Mouse (Mus musculus) CH12.LX (cell line): ENCODE results near the gene Nkain1. TPM values are rescaled to one million over a fixed set of nuclear protein-coding genes. Genes with fewer than 3 reads are reported as not detected.

ENCODE experiments used
- DNase-seq: peaks from one replicate; pipeline ENCODE4 v3.0.0-alpha.2; 2013; ENCODE audit errors: extremely low read depth
- H3K27ac ChIP-seq: 2 replicates; pipeline ENCODE4 v1.5.1; 2012; ENCODE audit warnings: low read depth, mild to moderate bottlenecking, control low read depth, moderate library complexity; ENCODE audit not compliant: insufficient read depth
- H3K27me3 ChIP-seq: replicated peaks from 2 replicates; pipeline ENCODE3; 2012; ENCODE audit warnings: inconsistent platforms
- H3K36me3 ChIP-seq, 2 experiments: replicated peaks in 1 of 2; 2 replicates each; pipeline versions ENCODE3 to v1.6.1; 2012; ENCODE audit warnings: inconsistent platforms in 1 of 2, low read length in 1 of 2, mild to moderate bottlenecking in 1 of 2, mixed read lengths in 1 of 2, moderate library complexity in 1 of 2; ENCODE audit not compliant: control insufficient read depth in 1 of 2, insufficient read depth in 1 of 2
- H3K4me1 ChIP-seq, 2 experiments: 2 replicates each; pipeline ENCODE4 v1.6.1; 2012; ENCODE audit warnings: inconsistent platforms in 1 of 2, moderate library complexity in 1 of 2; ENCODE audit not compliant: insufficient read depth in 2 of 2, control insufficient read depth in 1 of 2
- H3K4me2 ChIP-seq: 2 replicates; pipeline ENCODE4 v1.6.1; 2012; ENCODE audit warnings: low read depth, mild to moderate bottlenecking, control low read depth; ENCODE audit not compliant: poor library complexity, insufficient read depth, severe bottlenecking
- H3K4me3 ChIP-seq, 3 experiments: fragments of 150-350 bp in 1 of 3; sonication (generic) in 1 of 3; replicated peaks in 1 of 3; 2 replicates each; pipeline versions ENCODE3 to v1.5.1; 2011 to 2012; ENCODE audit warnings: low read depth in 2 of 3, low read length in 2 of 3, mild to moderate bottlenecking in 2 of 3, moderate library complexity in 2 of 3, control low read depth in 1 of 3, improper control_type of control experiment in 1 of 3, inconsistent platforms in 1 of 3, mixed read lengths in 1 of 3; ENCODE audit not compliant: poor library complexity in 1 of 3
- H3K79me2 ChIP-seq: replicated peaks from 2 replicates; pipeline ENCODE4 v1.6.1; 2012; ENCODE audit warnings: mild to moderate bottlenecking, moderate library complexity; ENCODE audit not compliant: control insufficient read depth, poor library complexity, insufficient read depth, severe bottlenecking; ENCODE audit errors: extremely low read depth
- H3K9ac ChIP-seq: 2 replicates; pipeline ENCODE4 v1.6.1; 2012; ENCODE audit warnings: low read depth, mild to moderate bottlenecking, control low read depth, moderate library complexity; ENCODE audit not compliant: insufficient read depth
- H3K9me3 ChIP-seq: replicated peaks from 2 replicates; pipeline ENCODE3; 2012; ENCODE audit warnings: low read length, inconsistent platforms, mixed read lengths
- CTCF ChIP-seq, 2 experiments: IDR thresholded peaks in 1 of 2; conservative IDR thresholded peaks in 1 of 2; 2 replicates each; pipeline ENCODE4 v1.5.1; 2011 to 2012; ENCODE audit warnings: low read depth in 2 of 2, low read length in 2 of 2, improper control_type of control experiment in 1 of 2, inconsistent platforms in 1 of 2, mild to moderate bottlenecking in 1 of 2, moderate library complexity in 1 of 2
- ELF1 ChIP-seq: IDR thresholded peaks from 2 replicates; pipeline ENCODE4 v1.6.1; 2014; ENCODE audit warnings: low read depth, mild to moderate bottlenecking, inconsistent platforms, low read length, improper control_type of control experiment
- ETS1 ChIP-seq: conservative IDR thresholded peaks from 2 replicates; pipeline ENCODE4 v1.6.1; 2012; ENCODE audit warnings: low read depth, mild to moderate bottlenecking, inconsistent platforms, low read length, improper control_type of control experiment, moderate library complexity
- IRF4 ChIP-seq: IDR thresholded peaks from 2 replicates; pipeline ENCODE4 v1.6.1; 2014; ENCODE audit warnings: low read depth, mild to moderate bottlenecking, inconsistent platforms, low read length, improper control_type of control experiment
- MAFK ChIP-seq: IDR thresholded peaks from 2 replicates; pipeline ENCODE4 v1.6.1; 2011; ENCODE audit warnings: low read length, improper control_type of control experiment; ENCODE audit not compliant: insufficient replicate concordance
- MAZ ChIP-seq: IDR thresholded peaks from 2 replicates; pipeline ENCODE4 v1.6.1; 2012; ENCODE audit warnings: low read depth, mild to moderate bottlenecking, inconsistent platforms, low read length, improper control_type of control experiment, moderate library complexity
- MEF2A ChIP-seq: IDR thresholded peaks from 2 replicates; pipeline ENCODE4 v1.6.1; 2014; ENCODE audit warnings: low read depth, mild to moderate bottlenecking, inconsistent platforms, low read length, improper control_type of control experiment, borderline replicate concordance
- MYC ChIP-seq: IDR thresholded peaks from 2 replicates; pipeline ENCODE4 v1.6.1; 2011; ENCODE audit warnings: low read depth, mild to moderate bottlenecking, improper control_type of control experiment, low read length
- NELFE ChIP-seq: IDR thresholded peaks from 2 replicates; pipeline ENCODE4 v1.6.1; 2011; ENCODE audit warnings: low read depth, low read length, improper control_type of control experiment
- NRF1 ChIP-seq: IDR thresholded peaks from 2 replicates; pipeline ENCODE4 v1.6.1; 2014; ENCODE audit warnings: low read depth, mild to moderate bottlenecking, inconsistent platforms, low read length, improper control_type of control experiment, moderate library complexity
- PAX5 ChIP-seq: IDR thresholded peaks from 2 replicates; pipeline ENCODE4 v1.6.1; 2012; ENCODE audit warnings: low read length, inconsistent platforms, mixed read lengths
- RAD21 ChIP-seq: IDR thresholded peaks from 2 replicates; pipeline ENCODE4 v1.6.1; 2011; ENCODE audit warnings: low read depth, mild to moderate bottlenecking, low read length, improper control_type of control experiment, moderate library complexity
- SIN3A ChIP-seq: IDR thresholded peaks from 2 replicates; pipeline ENCODE4 v1.6.1; 2012; ENCODE audit warnings: low read length, improper control_type of control experiment, inconsistent platforms
- TCF12 ChIP-seq: IDR thresholded peaks from 2 replicates; pipeline ENCODE4 v1.6.1; 2014; ENCODE audit warnings: low read depth, mild to moderate bottlenecking, inconsistent platforms, low read length, improper control_type of control experiment
- USF2 ChIP-seq: conservative IDR thresholded peaks from 2 replicates; pipeline ENCODE4 v1.6.1; 2011; ENCODE audit warnings: low read depth, low read length, improper control_type of control experiment
- ZC3H11A ChIP-seq: IDR thresholded peaks from 2 replicates; pipeline ENCODE4 v1.6.1; 2012; ENCODE audit warnings: low read depth, mild to moderate bottlenecking, inconsistent platforms, low read length, improper control_type of control experiment
- ZKSCAN1 ChIP-seq: IDR thresholded peaks from 2 replicates; pipeline ENCODE4 v1.6.1; 2012; ENCODE audit warnings: low read depth, inconsistent platforms, low read length, improper control_type of control experiment, borderline replicate concordance
- ZMIZ1 ChIP-seq: IDR thresholded peaks from 2 replicates; pipeline ENCODE4 v1.6.1; 2012; ENCODE audit warnings: low read depth, mild to moderate bottlenecking, inconsistent platforms, low read length, improper control_type of control experiment
- ZNF384 ChIP-seq: IDR thresholded peaks from 2 replicates; pipeline ENCODE4 v1.6.1; 2012; ENCODE audit warnings: low read depth, low read length, improper control_type of control experiment, inconsistent platforms
- dilution Hi-C: fragments of 300-500 bp; cut with MboI; formaldehyde crosslinking; loops from 2 replicates; pipeline ENCODE4 v1.14.3; 2020; ENCODE audit warnings: low sequenced_read_pairs; ENCODE audit not compliant: extremely low pct_unique_long_range_greater_than_20kb, extremely low pct_ligation_motif_present
- in situ Hi-C: fragments of 300-500 bp; cut with MboI; formaldehyde crosslinking; loops from 3 replicates; pipeline ENCODE4 v1.14.3; 2019; ENCODE audit warnings: low sequenced_read_pairs, low pct_ligation_motif_present, low pct_unique_long_range_greater_than_20kb, mixed read lengths
- polyA plus RNA-seq: library from polyadenylated mRNA; unstranded; fragments of >175 nt; gene quantifications from 2 replicates; pipeline ENCODE4 v1.2.1, GENCODE M21; 2012; ENCODE audit warnings: low read depth; ENCODE audit not compliant: insufficient read length
- total RNA-seq, 2 experiments: library from RNA; depleted of rRNA; stranded (reverse); fragments of 300-350 nt in 1 of 2; fragments of >200 nt in 1 of 2; gene quantifications; 2 replicates each; pipeline ENCODE4 v1.2.3; 2012 to 2014

Gene Nkain1
- total and polyA plus RNA-seq, 3 experiments: 5.5 to 23.1 (median 19.6) TPM

GRCm38 (mm10) chr4:130531645-130532280 lies 42.2 kb downstream of the Nkain1 start:
- H3K4me3 ChIP-seq: no peak overlapping the region
- peaks cover 7% of the 10 kb centered on the region for H3K27me3 ChIP-seq
- no peaks in the 10 kb centered on the region for H3K4me1 ChIP-seq
- peaks cover 15 to 19% of the 10 kb centered on the region in 2 experiments for H3K36me3 ChIP-seq
- H3K27ac ChIP-seq: no peak overlapping the region
- no peaks in the 10 kb centered on the region; the same call in 1 of the 2 replicates for H3K79me2 ChIP-seq
- H3K9ac ChIP-seq: no peak overlapping the region
- no peak for DNase-seq
- TF ChIP-seq ZMIZ1 (no peak), ZKSCAN1 (no peak), MEF2A (no peak), MAFK (no peak), ZC3H11A (no peak), CTCF (conservative IDR thresholded peaks at IDR 0.05 in 1 of 2, IDR thresholded peaks at IDR 0.05 in 1 of 2; ENCODE audit: low read depth in 2 of 2, low read length in 2 of 2) (peak in 1 of 2 experiments; percentile 36; a peak in 2 of 4 replicates), SIN3A (no peak), PAX5 (no peak)
- TF ChIP-seq, all 38 proteins: peak for 1
- H3K9me3 ChIP-seq: peaks cover 14% of the 10 kb centered on the region
- H3K4me2 ChIP-seq: no peak overlapping the region
- in situ Hi-C loops: no loop called here
- dilution Hi-C loops: no loop called here

- no peak for TF ChIP-seq MYC
- TF ChIP-seq NELFE: no peak
- Histone ChIP-seq H3K27me3 (peaks cover 9% of the 10 kb centered on the region), H3K27ac (no peak overlapping the region), H3K9me3 (peaks cover 7% of the 10 kb centered on the region), H3K4me2 (no peak overlapping the region), H3K36me3 (peaks cover 10 to 12% of the 10 kb centered on the region in 2 experiments), H3K9ac (no peak overlapping the region), H3K4me1 (no peaks in the 10 kb centered on the region), H3K79me2 (no peaks in the 10 kb centered on the region), H3K4me3 (no peak overlapping the region)
- in situ Hi-C loops: no loop called here
- dilution Hi-C loops: no loop called here
- DNase-seq: no peak
These were observed 46.2 kb downstream of the Nkain1 start for GRCm38 (mm10) chr4:130527804-130528203.

- no peak for TF ChIP-seq MAZ
- no peak for TF ChIP-seq MEF2A
- TF ChIP-seq NRF1: no peak
- TF ChIP-seq SIN3A: no peak
- no peak for TF ChIP-seq ZMIZ1
- TF ChIP-seq ELF1: no peak
- no peak for TF ChIP-seq USF2
- TF ChIP-seq ETS1: no peak
- no peak for TF ChIP-seq PAX5
- no peak for TF ChIP-seq TCF12
- TF ChIP-seq IRF4: no peak
- no peak for TF ChIP-seq ZNF384
- no peak for TF ChIP-seq RAD21
- peaks cover 7% of the 10 kb centered on the region for H3K9me3 ChIP-seq
- H3K4me2 ChIP-seq: no peak overlapping the region
- H3K79me2 ChIP-seq: no peaks in the 10 kb centered on the region
- no peaks in the 10 kb centered on the region for H3K36me3 ChIP-seq
- in situ Hi-C loops: no loop called here
- H3K4me1 ChIP-seq: peaks cover 0 to 3% of the 10 kb centered on the region in 2 experiments; a peak in 1 of 4 replicates
- no peak overlapping the region for H3K27ac ChIP-seq
- H3K27me3 ChIP-seq: peaks cover 9% of the 10 kb centered on the region
- no peak overlapping the region for H3K4me3 ChIP-seq
- DNase-seq: no peak
- dilution Hi-C loops: no loop called here
- H3K9ac ChIP-seq: no peak overlapping the region
These were observed 48.9 kb downstream of the Nkain1 start for GRCm38 (mm10) chr4:130525041-130525440.
